Mouse (Mus musculus) erythroblast, embryonic 14.5 days (primary cell): ENCODE data around the gene Cntf. TPM values are rescaled to one million over a fixed set of nuclear protein-coding genes. Genes with fewer than 3 reads are reported as not detected.

Experiments
- H3K27me3 ChIP-seq: 2 replicates; pipeline ENCODE4 v1.6.1; 2012; ENCODE audit warnings: inconsistent platforms; ENCODE audit not compliant: control insufficient read depth
- H3K36me3 ChIP-seq: 2 replicates; pipeline ENCODE4 v1.6.1; 2012; ENCODE audit warnings: mild to moderate bottlenecking, inconsistent platforms; ENCODE audit not compliant: control insufficient read depth
- H3K4me1 ChIP-seq: 2 replicates; pipeline ENCODE4 v1.6.1; 2012; ENCODE audit warnings: inconsistent platforms; ENCODE audit not compliant: control insufficient read depth
- H3K4me3 ChIP-seq: replicated peaks from 2 replicates; pipeline ENCODE3; 2012; ENCODE audit warnings: moderate library complexity, mild to moderate bottlenecking, inconsistent platforms
- H3K9me3 ChIP-seq: 2 replicates; pipeline ENCODE4 v1.6.1; 2012; ENCODE audit warnings: low read length, inconsistent platforms, mixed read lengths; ENCODE audit not compliant: control insufficient read depth
- GATA1 ChIP-seq: IDR thresholded peaks from 2 replicates; pipeline ENCODE4 v1.6.1; 2012; ENCODE audit warnings: low read length, inconsistent platforms, mixed read lengths
- TAL1 ChIP-seq: IDR thresholded peaks from 3 replicates; pipeline ENCODE4 v1.6.1; 2012; ENCODE audit warnings: low read length, inconsistent platforms, mixed read lengths
- polyA plus RNA-seq: library from polyadenylated mRNA; stranded (reverse); fragments of >175 nt; gene quantifications from 2 replicates; pipeline ENCODE4 v1.2.3, GENCODE M21; 2012

Gene Cntf
- 0.03 TPM in 1 of 2 replicates, not detected in the other for polyA plus RNA-seq

DNA sequence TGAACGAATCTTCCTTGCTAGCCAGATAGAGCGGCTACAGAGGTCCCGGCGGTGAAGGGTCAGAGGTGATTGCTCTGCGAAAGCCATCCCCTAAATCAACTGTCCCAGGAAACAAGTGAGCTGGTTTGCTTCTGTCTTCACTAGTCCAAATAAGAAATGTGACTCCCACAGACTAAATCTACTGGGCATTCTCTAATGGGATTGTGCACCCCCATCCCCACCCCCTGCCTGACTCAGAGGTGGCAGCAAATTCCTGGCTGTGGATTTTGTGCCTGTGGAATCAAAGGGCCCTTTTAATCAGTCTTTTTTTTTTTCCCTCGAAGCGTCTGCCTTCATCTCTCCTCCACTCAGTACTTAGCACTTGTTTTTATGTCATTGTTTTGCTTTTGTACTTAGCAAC is at the start of gene Cntf:
Cntf (minus strand) TSS at position 325 of the 400 bp plus-strand sequence.
- Histone ChIP-seq H3K4me1 (no peaks in the 10 kb centered on the region), H3K4me3 (no peak within 1 kb of the TSS), H3K9me3 (no peaks in the 10 kb centered on the region), H3K36me3 (peaks cover 76% of the 10 kb centered on the region), H3K27me3 (no peaks in the 10 kb centered on the region)
- no peak for TF ChIP-seq TAL1
- no peak for TF ChIP-seq GATA1

DNA sequence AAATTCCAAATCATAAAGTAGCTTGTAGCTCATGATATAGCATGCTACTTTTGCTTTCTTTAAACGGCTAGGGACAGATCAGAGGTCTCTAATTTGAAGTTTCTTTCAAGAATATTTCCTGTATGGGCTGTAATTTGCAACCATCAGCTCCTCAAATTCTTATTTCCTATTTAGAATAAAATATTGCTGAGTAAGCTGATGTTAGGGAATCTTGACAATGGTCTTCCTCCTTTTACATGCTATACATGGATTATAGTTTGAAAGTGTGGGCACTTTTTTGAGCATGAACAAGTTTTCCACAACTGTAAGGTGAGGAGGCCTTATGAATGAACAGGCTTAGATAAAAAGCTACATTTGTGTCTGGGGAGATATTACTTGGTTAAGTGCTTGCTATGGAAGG is 48.5 kb upstream of the Cntf start:
- H3K27me3 ChIP-seq = no peaks in the 10 kb centered on the region
- peaks cover 4% of the 10 kb centered on the region; the same call in 1 of the 2 replicates for H3K4me1 ChIP-seq
- no peaks in the 10 kb centered on the region for H3K36me3 ChIP-seq
- H3K9me3 ChIP-seq = no peaks in the 10 kb centered on the region
- no peak overlapping the region for H3K4me3 ChIP-seq
- TF ChIP-seq TAL1 (no peak), GATA1 (no peak)

DNA sequence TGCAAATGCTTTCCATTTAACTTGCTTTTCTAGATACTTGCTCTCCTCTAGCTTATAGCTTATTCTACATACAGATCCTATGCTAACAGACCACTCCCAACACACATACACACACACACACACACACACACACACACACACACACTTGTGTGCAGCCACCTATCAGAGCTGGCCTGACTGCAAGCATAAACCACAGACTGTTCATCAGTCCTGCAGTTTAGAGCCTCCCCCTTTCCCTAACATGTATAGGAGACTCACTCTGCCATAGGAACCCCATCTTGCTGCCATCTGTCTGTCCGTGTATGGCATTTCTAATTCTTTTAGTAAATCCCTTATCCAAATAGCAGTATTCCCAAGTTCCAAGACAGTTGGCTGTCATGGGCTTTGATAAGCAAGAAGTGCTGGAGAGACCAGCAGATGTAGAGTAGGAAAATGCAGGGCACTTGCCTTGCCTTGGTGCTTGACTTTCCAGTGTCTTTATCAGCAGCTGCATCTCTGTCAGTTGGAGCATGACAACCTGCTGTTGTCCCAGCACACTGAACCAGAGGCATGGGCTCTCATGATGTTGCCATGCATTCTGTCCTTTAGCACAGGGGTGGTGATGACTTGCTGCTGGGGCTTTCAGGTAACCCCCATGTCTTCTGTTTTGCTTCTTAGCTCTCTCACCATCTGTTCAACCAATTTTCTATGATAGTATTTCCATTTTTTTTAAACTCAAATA is 47.4 kb upstream of the Cntf start:
- Histone ChIP-seq H3K36me3 (no peaks in the 10 kb centered on the region), H3K27me3 (no peaks in the 10 kb centered on the region), H3K9me3 (no peaks in the 10 kb centered on the region), H3K4me3 (no peak overlapping the region), H3K4me1 (peaks cover 4% of the 10 kb centered on the region; the same call in 1 of the 2 replicates)
- no peak for TF ChIP-seq TAL1
- TF ChIP-seq GATA1 = no peak

DNA sequence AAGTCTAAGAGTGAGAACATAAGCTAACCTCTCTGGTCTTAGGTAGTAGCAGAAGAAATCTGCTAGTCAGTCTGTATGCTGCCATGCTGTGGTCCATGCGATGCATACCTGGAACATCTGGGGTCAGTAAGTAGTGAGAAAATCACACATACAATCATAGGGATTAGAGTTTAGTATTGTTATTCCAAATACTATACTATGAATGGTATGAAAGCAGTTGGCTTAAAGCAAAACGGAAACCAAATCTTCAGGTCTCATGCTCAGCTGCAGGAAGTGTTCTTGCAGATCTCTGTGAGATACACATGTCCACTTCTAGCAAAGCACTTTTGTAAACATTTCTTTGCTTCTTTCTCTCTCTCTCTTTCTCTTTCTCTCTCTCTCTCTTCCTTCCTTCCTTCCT is 40.8 kb upstream of the Cntf start:
- Histone ChIP-seq H3K36me3 (no peaks in the 10 kb centered on the region), H3K4me3 (no peak overlapping the region), H3K4me1 (peaks cover 2% of the 10 kb centered on the region; the same call in 1 of the 2 replicates), H3K27me3 (no peaks in the 10 kb centered on the region), H3K9me3 (no peaks in the 10 kb centered on the region)
- TF ChIP-seq TAL1 (no peak), GATA1 (no peak)

DNA sequence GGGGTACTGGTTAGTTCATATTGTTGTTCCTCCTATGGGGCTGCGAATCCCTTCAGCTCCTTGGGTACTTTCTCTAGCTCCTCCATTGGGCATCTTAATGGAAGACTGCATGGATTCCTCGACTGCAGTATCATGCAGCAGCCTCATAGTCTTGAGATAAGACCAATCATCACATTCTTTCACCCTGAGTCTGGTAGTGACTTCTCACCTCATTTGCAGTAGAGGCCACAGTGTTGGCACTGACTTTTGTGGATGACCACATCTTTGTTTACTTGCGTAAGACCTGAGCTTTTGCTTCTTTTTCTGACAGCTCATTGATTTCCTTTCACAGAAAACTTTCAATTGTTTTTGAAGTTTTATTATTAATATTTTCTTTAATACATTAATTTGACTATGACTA is 40.3 kb upstream of the Cntf start:
- Histone ChIP-seq H3K36me3 (no peaks in the 10 kb centered on the region), H3K9me3 (no peaks in the 10 kb centered on the region), H3K4me3 (no peak overlapping the region), H3K27me3 (no peaks in the 10 kb centered on the region), H3K4me1 (peaks cover 2% of the 10 kb centered on the region; the same call in 1 of the 2 replicates)
- TF ChIP-seq TAL1 (no peak), GATA1 (no peak)

DNA sequence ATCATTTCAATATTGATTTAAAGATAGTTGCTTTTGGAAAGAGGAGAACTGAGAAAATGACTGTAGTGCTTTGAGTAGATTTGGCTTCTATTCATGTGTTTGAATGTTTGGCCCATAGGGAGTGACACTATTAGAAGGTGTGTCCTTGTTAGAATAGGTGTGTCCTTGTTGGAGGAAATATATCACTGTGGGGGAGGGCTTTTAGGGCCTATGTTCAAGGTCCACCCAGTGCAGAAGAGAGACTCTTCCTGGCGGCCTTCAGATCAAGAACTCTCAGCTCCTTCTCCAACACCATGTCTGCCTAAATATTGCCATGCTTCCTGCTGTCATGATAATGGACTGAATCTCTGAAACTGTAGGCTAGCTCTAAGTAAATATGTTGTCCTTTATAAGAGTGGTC is 38.8 kb upstream of the Cntf start:
- no peaks in the 10 kb centered on the region for H3K36me3 ChIP-seq
- H3K27me3 ChIP-seq = no peaks in the 10 kb centered on the region
- TF ChIP-seq GATA1 (no peak), TAL1 (no peak)
- H3K4me1 ChIP-seq = peaks cover 6% of the 10 kb centered on the region
- no peaks in the 10 kb centered on the region for H3K9me3 ChIP-seq
- no peak overlapping the region for H3K4me3 ChIP-seq

DNA sequence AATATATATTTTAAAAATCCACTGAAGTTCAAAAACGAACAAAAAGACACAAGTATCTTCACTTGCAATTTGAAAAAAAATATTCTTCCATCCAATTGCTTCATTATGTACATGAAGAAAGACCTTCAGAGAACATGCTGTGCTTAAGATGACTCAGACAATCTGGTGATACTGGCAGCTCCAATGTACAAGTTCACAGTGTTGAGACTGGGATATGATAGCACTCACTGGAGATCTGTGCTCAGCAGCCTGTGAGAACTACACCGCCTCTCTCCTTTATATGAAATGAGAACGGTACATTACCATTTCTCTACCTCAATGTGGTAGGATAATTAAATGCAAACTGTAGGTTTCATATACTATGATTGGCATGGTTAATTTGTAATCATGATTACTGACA is 37.4 kb upstream of the Cntf start:
- Histone ChIP-seq H3K4me1 (peaks cover 6% of the 10 kb centered on the region), H3K36me3 (no peaks in the 10 kb centered on the region), H3K9me3 (no peaks in the 10 kb centered on the region), H3K27me3 (no peaks in the 10 kb centered on the region), H3K4me3 (no peak overlapping the region)
- TF ChIP-seq GATA1 = no peak
- no peak for TF ChIP-seq TAL1

DNA sequence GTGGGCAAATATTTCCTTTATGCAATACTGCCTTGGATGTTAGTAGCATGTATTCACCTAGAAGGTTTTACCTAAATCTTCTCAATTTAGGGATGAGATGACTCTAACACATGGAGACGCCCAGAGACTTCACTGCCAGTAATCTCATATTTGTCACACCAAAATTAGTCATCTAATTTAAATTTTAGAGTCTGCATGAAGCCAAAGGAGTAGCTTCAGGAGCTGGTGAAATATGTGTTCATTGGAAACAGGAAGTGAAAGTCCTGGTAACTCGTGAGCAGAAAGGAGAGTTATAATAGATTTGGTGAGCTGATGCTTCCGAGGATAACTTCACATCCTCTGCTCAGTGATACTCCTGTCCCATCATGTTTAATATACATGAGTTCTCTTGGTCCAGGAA is 35.6 kb upstream of the Cntf start:
- H3K36me3 ChIP-seq = no peaks in the 10 kb centered on the region
- TF ChIP-seq TAL1 (no peak), GATA1 (no peak)
- no peak overlapping the region for H3K4me3 ChIP-seq
- no peaks in the 10 kb centered on the region for H3K9me3 ChIP-seq
- peaks cover 21% of the 10 kb centered on the region for H3K4me1 ChIP-seq
- no peaks in the 10 kb centered on the region for H3K27me3 ChIP-seq

DNA sequence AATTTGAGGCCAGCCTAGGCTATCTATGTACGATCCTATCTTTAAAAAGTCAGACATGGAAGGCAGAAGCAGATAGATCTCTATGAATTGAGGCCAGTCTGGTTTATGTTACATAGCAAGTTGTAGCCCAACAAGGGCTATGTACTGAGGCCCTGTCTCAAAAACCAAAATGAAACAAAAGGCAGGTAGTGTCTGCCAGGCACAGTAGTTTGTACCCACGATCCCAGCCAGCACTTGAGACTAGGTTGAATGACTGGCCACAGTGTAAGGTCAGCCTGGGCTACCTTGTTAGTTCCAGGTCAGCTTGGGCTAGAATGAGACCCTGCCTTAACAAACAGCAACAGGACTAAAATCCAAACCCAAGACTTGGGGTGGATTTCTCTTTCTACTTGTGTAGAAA is 35.2 kb upstream of the Cntf start:
- no peaks in the 10 kb centered on the region for H3K9me3 ChIP-seq

More for the DNA sequence above, 35.2 kb upstream of the Cntf start:
- Histone ChIP-seq H3K4me1 (peaks cover 21% of the 10 kb centered on the region), H3K4me3 (no peak overlapping the region), H3K27me3 (no peaks in the 10 kb centered on the region), H3K36me3 (no peaks in the 10 kb centered on the region)
- no peak for TF ChIP-seq TAL1
- no peak for TF ChIP-seq GATA1
